Comparison of ENCODE assay signal across 14 mouse cellular contexts in genomic region chr16:57402910-57403309, GRCm38 (mm10). TPM values are rescaled to one million over a fixed set of nuclear protein-coding genes. Genes with fewer than 3 reads are reported as not detected.
DNase-seq lines count a peak whose midpoint lies in the region; ATAC-seq lines count a peak whose summit lies in the region.
"Had no signal": no experiment of that assay in that cellular context is flagged by ENCODE, and none has a peak within 500 bp of the region (broad histone marks: within the 10 kb centered on the region; RNA-seq: fewer than 3 reads in every experiment).

No protein-coding gene starts in this region.

- DNase-seq in thymus, postnatal 14 days, result peak; percentile 25
- no peak for DNase-seq in thymus, postnatal 10 days (ENCODE audit: low spot score in 2 of 2)
- peak; percentile 54 to 56 for DNase-seq in CD8-positive naive resting alpha-beta T cell, adult 2 months (ENCODE audit: low read depth in 2 of 2, low spot score in 2 of 2)
- DNase-seq in cerebellum, postnatal 25 days, result no peak
- DNase-seq in layer of hippocampus, postnatal 14 days (ENCODE audit: low spot score in 2 of 2), result no peak
- DNase-seq in adrenal gland, adult (ENCODE audit: inconsistent age in 2 of 2, low spot score in 1 of 2), result no peak
- DNase-seq: cerebellum, postnatal 14 days; heart, postnatal 4 days; kidney, adult 9 months; lung, embryonic 14.5 days; lung, postnatal 4 days had no signal

- peak; percentile 89 for ATAC-seq in inflammation-experienced regulatory T-cells, adult 6 months
- ATAC-seq: forebrain, embryonic 14.5 days; hindbrain, postnatal 0 days had no signal

RNA-seq across cellular contexts. Expression of gene Filip1l, which starts 50.0 kb away (rescaled TPM):
- polyA plus RNA-seq in inflammation-experienced regulatory T-cells, adult 6 months (2017; shearing (Covaris generic)), result 10 to 100 TPM in 2 of 3 experiments, 1 to 10 TPM in 1; 7.9 to 20.4 (median 17.6) TPM
- 1 to 10 TPM; 3.5 to 5.1 TPM for total RNA-seq in layer of hippocampus, postnatal 14 days (2021)

Comparison
In these comparisons a context has a peak if more than half of its experiments do, and no peak if none do; other contexts are left out.
1. DNase-seq: peak in thymus, postnatal 14 days (single experiment) and CD8-positive naive resting alpha-beta T cell, adult 2 months (2 of 2); none in thymus, postnatal 10 days (0 of 2), cerebellum, postnatal 25 days (0 of 2), layer of hippocampus, postnatal 14 days (0 of 2) and adrenal gland, adult (0 of 2).